Mouse (Mus musculus) stomach, postnatal 0 days (tissue): ENCODE results near the gene Klk13.

Experiments
- CTCF ChIP-seq: IDR thresholded peaks from 2 replicates; pipeline ENCODE4 v1.5.1; 2016; ENCODE audit warnings: antibody characterized with exemption, low read depth, mild to moderate bottlenecking, moderate library complexity
- EP300 ChIP-seq: optimal IDR thresholded peaks from 2 replicates; pipeline ENCODE3; 2016; ENCODE audit warnings: antibody characterized with exemption

- TF ChIP-seq EP300, result no peak
- no peak for TF ChIP-seq CTCF
These were observed 49.6 kb upstream of the Klk13 start for GRCm38 (mm10) chr7:43662804-43663203.
